Mouse (Mus musculus): Measurements from ENCODE around the gene Rbm4b.

Rbm4b gene

DNA sequence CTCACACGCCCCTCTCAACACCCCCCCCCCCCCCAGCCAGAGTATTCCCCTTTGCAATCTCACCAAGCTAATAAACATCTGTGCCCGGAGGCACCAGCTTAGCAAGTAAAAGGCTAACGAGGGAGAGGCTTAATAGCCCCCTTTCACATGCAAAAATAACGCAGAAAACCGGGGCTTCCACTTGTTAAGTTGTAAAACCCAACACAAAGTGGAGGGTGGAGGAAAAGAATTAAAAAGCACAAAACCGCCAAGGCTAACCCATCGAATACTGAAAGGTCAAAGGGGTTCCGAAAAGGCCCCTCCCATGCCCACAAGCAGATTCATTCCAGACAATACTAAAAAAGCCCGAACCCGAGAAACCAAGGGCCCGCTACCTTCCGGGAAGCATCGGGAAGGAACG is 54.0 kb downstream of the Rbm4b start:
- no peak for DNase-seq (ENCODE audit: low read depth, low spot score)

DNA sequence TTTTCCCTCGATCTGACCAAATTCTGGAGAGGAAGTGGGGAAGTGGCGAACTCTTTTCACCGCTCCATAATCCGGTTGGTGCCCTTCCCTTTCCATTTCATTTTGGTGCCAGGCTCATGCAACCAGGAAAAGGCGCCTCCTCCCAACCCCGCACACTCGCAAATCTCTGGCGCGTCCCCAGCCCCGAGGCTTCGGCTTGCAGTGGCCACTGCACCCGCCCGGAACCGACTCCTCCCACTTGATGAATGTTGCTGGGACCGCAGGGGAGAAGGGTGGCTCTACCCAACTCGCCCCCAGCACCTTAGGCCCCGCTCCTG is 54.4 kb downstream of the Rbm4b start:
- no peak for DNase-seq (ENCODE audit: low read depth, low spot score)

DNA sequence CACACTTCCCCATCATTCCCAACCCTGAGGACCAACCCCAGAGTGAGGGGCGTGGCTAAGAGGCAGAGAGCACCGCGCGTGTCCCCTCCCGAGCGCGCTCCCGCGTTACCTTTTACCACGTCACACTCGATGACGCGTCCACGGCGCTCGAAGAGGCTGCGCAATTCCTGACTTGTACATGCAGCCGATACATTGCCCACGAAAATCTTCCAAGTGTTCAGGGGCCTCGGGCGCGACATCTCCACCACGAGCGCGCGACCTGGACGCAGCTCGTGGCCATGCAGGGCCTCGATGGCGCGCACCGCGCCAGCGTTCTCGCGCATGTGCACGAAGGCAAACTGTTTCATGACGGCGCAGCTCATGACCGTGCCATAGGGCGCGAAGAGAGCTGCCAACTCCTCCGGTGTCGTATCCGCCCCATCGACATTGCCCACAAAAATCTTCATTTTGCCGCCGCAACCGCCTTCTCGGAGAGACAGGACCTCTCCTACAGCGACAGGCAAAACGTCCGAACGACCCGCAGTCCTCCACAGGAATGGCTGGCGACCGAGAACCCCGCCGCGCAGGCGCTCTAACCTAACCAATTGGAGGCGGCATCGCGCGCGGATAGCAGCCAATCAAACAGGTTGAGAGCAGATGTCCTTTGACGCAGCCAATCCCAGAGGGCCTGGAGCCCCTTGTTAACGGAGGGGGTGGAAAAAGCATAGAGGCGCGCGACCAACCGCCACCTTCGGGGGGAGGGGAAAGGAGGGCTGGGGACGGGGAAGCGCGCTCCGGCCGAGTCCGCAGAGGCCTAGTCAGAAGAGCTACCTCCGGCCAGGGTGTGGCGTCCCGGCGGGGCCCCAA is 55.0 kb downstream of the Rbm4b start, which contains the start of the genes Gm21992 and Rbm14:
Gene Gm21992, minus strand, starts transcription at position 550 of the 846 bp plus-strand sequence.
Gene Rbm14, minus strand, starts transcription at position 572 of the 846 bp plus-strand sequence.
- peak; percentile 98 for DNase-seq (ENCODE audit: low read depth, low spot score)

DNA sequence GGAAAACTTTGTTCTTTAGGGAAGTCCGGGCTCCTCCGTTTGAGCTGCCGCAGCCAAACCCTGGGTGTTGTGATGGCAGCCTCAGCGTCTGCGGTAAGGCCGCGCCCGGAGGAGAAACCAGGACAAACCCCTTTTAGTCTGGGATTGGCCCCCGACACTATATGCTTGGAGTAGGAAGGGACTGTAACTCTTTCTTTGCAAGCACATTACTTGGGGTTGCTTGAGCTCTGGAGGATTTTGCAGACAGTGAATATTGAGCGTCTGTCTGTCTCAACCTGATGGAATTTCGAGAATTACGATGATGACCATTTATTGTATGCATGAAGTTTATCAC is 55.6 kb downstream of the Rbm4b start:
- DNase-seq (ENCODE audit: low read depth, low spot score): no peak

DNA sequence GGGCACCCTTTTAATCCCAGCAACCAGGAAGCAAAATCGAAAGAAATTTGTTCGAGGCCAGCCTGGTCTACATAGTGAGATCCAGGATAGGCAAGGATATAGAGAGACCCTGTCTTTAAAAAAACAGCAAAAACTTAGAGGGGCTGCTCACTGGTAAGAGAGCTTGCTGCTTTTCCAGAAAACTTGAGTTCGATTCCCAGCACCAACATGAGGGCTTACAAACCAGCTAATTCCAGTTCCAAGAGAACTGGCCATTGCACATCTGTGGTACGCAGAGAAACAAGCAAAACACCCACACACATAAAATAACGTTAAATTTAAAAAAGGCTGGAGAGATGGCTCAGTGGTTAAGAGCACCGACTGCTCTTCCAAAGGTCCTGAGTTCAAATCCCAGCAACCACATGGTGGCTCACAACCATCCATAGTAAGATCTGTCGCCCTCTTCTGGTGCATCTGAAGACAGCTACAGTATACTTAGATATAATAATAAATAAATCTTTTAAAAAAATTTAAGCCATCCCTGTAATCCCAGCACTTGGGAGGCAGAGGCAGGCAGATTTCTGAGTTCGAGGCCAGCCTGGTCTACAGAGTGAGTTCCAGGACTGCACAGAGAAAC is 56.1 kb downstream of the Rbm4b start:
- DNase-seq (ENCODE audit: low read depth, low spot score): peak; percentile 27

DNA sequence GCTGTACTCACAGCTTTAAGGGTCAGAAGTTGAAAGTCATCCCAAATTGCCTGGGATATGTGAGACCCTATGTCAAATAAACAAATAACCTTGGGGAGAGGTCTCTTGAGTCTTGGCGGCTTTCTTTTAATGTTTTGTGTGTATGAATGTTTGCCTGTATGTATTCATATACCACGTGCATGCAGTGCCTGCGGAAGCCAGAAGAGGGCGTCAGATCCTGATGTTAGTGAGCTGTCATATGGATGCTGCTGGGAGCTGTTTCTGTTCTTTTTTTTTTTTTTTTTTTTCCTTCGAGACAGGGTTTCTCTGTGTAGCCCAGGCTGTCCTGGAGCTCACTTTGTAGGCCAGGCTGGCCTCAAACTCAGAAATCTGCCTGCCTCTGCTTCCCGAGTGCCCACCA is 56.7 kb downstream of the Rbm4b start:
- DNase-seq (ENCODE audit: low read depth, low spot score): peak; percentile 44

Data from CD4-positive helper T cell, adult 2 months (primary cell).